Mouse (Mus musculus) ovary, postnatal 14 days (tissue): Measurements from ENCODE around the gene Mrpl53.
A peak's percentile ranks its signal among the peaks of the same experiment; 100 is the strongest.

Experiments used
- DNase-seq: peaks from one replicate; pipeline ENCODE4 v3.0.0; 2022; ENCODE audit warnings: low spot score

Mrpl53 gene

GRCm38 (mm10) chr6:83095968-83096367 lies 12.9 kb upstream of the Mrpl53 start:
- no peak for DNase-seq

GRCm38 (mm10) chr6:83098411-83098810 lies 10.4 kb upstream of the Mrpl53 start:
- no peak for DNase-seq

- peak; percentile 69 for DNase-seq
These were observed 7.5 kb upstream of the Mrpl53 start, which contains the start of the genes Ccdc142 and Gm42688 for GRCm38 (mm10) chr6:83101316-83101687. Gene Ccdc142 (plus strand): TSS chr6:83101601. Gene Gm42688 (plus strand): TSS chr6:83101617.

- DNase-seq, result peak; percentile 53
These were observed 6.9 kb upstream of the Mrpl53 start for GRCm38 (mm10) chr6:83101688-83102556.

GRCm38 (mm10) chr6:83103130-83103650 lies 5.7 kb upstream of the Mrpl53 start:
- DNase-seq, result no peak

GRCm38 (mm10) chr6:83104158-83104557 lies 4.7 kb upstream of the Mrpl53 start:
- DNase-seq, result no peak

- peak; percentile 76 for DNase-seq
These were observed 1.1 kb upstream of the Mrpl53 start for GRCm38 (mm10) chr6:83107566-83108400.

GRCm38 (mm10) chr6:83111510-83112136 lies 2.8 kb downstream of the Mrpl53 start:
- no peak for DNase-seq

GRCm38 (mm10) chr6:83115011-83115671 lies 6.3 kb downstream of the Mrpl53 start, which contains the start of gene Mogs:
Gene Mogs (plus strand): TSS chr6:83115496.
- peak; percentile 92 for DNase-seq

GRCm38 (mm10) chr6:83115682-83116372 lies 7.0 kb downstream of the Mrpl53 start:
- DNase-seq, result no peak

GRCm38 (mm10) chr6:83116373-83117164 lies 7.7 kb downstream of the Mrpl53 start:
- DNase-seq, result no peak

GRCm38 (mm10) chr6:83117165-83117438 lies 8.3 kb downstream of the Mrpl53 start:
- no peak for DNase-seq

GRCm38 (mm10) chr6:83117616-83118015 lies 8.8 kb downstream of the Mrpl53 start:
- no peak for DNase-seq

- DNase-seq, result no peak
These were observed 9.5 kb downstream of the Mrpl53 start for GRCm38 (mm10) chr6:83118369-83118768.

- no peak for DNase-seq
These were observed 10.2 kb downstream of the Mrpl53 start for GRCm38 (mm10) chr6:83118825-83119733.

GRCm38 (mm10) chr6:83119734-83120051 lies 10.9 kb downstream of the Mrpl53 start:
- DNase-seq, result no peak

GRCm38 (mm10) chr6:83120930-83121862 lies 12.4 kb downstream of the Mrpl53 start, which contains the start of gene Wbp1:
Gene Wbp1 (minus strand): TSS chr6:83121559.
- DNase-seq, result peak; percentile 86
